Mouse (Mus musculus) gastrocnemius, postnatal 10 days (tissue): ENCODE results near the gene Hes6. TPM values are rescaled to one million over a fixed set of nuclear protein-coding genes. Genes with fewer than 3 reads are reported as not detected.

ENCODE experiments used
- DNase-seq: peaks from one replicate; pipeline ENCODE4 v3.0.0; 2021; ENCODE audit warnings: mixed read lengths
- long read RNA-seq, 2 experiments: library from polyadenylated mRNA; stranded (forward); transcript quantifications; one replicate each; pipeline ENCODE4 v2.0.0; 2021
- total RNA-seq, 2 experiments: library from RNA; stranded (reverse); gene quantifications; 2 replicates each; pipeline ENCODE4 v1.2.3; 2021

The Hes6 gene
- 10 to 100 TPM; 19.8 to 21.4 TPM for total RNA-seq
- long read RNA-seq, experiment 1, transcript Hes6-201 (4 exons, 1,335 nt) = major isoform, 26 of 33 reads
- long read RNA-seq, experiment 1, partial matches to known transcripts = 1 of 33 reads
- long read RNA-seq, experiment 1, other reads (novel, unspliced or antisense) = 4 of 33 reads
- long read RNA-seq, experiment 2, transcript Hes6-201 (4 exons, 1,335 nt) = major isoform, 30 of 33 reads
- long read RNA-seq, experiment 2, partial matches to known transcripts = 0 of 33 reads
- long read RNA-seq, experiment 2, other reads (novel, unspliced or antisense) = 2 of 33 reads

- DNase-seq = peak; percentile 88
Measured at GRCm38 (mm10) chr1:91413898-91414594, at the start of gene Hes6. TSS of gene Hes6 (minus strand) at chr1:91414038.

- no peak for DNase-seq
Measured at GRCm38 (mm10) chr1:91463336-91463995, 49.6 kb upstream of the Hes6 start.

- DNase-seq = no peak
Measured at GRCm38 (mm10) chr1:91460564-91460963, 46.7 kb upstream of the Hes6 start.

DNA sequence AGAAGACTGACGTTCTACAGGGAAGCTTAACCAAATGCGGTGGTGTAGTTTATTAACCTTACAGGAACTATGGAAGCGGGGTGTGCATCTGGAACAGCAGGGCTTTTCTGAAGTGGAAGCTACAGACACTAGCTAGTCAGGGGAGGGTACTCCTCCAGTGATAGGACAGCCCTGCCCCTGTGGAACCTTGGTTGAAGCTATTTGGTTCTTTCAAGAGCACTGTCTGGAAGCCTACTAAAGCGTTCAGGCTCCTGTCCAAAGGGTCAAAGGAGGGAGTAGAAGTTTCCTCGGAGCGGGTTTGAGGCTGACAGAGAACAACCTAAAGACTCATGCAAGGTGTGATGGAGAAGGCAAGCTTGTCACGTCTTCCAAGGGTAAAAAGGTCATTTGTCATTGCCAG is 46.2 kb upstream of the Hes6 start:
- no peak for DNase-seq

DNA sequence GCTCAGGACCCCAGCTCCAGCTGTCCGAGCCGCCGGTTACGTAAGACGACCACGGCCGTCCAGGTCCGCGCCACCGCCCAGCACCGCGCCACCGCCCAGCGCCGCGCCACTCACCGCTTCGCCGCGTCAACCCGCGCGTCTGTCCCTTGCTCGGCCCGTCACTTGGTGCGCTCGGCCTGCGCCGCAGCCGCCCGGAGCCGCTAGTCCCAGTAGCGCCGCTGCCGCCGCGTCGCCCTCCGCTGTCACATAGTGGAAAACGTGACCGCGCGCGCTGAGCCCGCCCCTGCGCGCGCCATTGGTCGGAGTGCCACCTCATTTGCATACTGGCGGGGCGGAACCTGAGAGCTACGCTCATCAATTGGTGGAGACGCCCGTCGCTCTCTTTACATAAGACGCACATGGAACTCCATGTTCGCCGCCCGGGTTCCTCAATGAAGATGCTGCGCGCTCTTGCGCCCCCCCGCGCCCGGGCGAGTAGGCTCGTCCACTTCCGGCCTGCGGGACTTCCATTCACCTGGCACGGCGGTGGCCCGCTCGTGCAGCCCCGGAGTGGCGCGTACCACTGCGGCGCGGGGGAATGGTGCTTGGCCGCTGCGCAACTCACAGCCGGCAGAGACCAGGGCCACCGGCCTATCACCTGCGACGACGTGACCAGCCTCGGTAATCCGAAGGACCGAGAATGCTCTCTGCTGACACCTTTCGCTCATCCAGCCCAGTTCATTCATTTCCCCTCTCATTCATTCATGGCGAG is 45.4 kb upstream of the Hes6 start, which contains the start of gene Per2:
Per2 (minus strand) TSS at position 266 of the 751 bp plus-strand sequence.
- DNase-seq = peak; percentile 97

- DNase-seq = no peak
Measured at GRCm38 (mm10) chr1:91458223-91458861, 44.5 kb upstream of the Hes6 start.

DNA sequence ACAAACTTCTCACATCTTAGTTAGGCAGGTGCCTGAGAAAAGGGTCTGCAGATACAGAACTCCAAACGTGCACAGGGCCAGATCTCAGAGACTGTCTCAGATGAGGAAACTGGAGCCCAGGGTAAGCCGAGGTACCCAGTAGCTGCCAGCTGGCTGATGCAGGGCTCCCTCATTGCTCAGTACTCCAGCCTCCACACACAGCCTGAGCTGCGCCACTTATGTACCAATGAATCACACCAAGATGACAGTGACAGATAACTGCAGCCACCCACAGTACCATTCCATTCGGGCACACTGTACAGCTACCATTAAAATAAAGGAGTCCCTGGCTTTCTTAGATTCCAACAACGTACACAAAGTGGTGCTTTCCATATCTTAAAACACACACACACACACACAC is 43.9 kb upstream of the Hes6 start:
- DNase-seq = no peak

DNA sequence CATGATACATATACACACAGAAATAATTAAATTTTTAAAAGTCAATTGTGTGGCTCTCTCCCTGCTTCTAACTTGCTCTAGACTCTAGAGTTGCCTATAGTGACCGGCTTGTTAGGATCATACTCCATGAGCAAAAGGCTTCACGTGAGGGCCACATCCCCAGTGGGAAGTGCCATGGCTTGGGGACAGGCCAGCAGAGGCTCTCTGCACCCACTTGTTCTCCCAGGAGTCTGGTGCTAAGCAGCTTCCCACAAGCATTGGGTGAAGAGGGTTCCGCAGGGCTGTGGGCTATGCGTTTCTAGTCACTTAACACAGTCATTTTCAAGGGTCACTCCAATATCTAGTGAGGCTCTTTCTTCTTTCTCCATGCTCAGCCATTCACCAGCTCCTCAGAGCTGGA is 43.3 kb upstream of the Hes6 start:
- DNase-seq = no peak

GRCm38 (mm10) chr1:91456301-91456801 is 42.5 kb upstream of the Hes6 start:
- no peak for DNase-seq

DNA sequence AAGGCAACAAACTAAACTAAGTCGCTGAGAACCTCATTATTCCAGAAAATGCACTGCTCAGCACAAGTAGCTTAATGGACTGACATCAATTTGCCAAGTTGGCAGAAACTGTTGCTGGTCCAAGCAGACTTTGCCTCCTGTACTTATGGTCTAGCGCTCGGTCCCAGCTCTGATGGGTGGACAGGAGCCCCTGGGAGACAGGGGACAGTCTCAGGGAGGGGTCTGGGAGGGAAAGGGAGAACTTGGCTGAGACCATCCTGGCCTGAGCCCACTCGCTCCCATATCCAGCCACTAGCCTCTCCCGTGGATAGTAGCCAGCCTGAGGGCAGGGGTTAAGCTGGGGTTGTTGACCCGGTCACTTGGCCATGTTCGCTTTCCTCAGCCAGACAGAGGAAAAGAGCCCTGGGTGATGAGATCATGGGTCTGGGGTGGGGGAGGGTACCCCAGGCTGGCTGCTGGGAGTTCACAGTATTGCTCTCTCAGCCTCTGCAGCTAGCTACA is 41.9 kb upstream of the Hes6 start:
- DNase-seq = peak; percentile 47

DNA sequence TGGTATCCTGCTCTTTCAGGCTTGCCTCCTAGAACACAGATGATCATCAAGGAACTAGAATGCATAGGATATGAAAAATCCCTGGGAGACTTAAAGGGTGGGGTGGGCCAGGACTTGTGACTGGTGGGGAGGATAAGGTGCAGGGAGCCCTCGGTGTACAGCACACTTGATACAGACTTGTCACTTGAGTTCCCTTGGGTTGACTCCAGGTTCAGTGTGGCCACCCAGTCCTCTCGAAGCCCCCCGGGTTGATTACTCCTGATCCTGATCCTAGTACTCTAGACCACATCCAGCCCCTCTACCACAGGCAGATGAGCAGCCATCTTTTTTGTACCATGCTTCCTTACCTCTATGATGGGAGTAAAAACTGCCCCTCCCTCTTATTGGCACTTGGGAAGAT is 41.1 kb upstream of the Hes6 start:
- no peak for DNase-seq

DNA sequence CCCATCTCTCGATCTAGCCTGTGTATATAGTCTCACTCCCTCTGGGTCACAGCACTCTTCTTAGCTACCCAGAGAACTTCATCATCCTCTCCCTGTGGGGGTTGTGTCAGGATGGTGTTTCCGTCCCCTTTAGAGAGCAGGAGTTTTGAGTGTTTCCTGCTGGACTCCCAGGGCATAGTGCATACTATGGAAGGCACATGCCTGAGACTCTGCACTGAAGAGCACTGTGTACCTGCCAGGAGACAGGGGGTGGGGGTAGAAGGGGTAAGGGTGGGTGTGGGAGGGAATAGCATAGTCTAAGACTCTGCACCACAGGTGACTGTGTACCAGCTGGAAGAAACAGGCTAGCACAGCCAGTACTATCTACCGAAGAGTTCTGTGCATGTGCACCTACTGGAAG is 40.5 kb upstream of the Hes6 start:
- DNase-seq = no peak

GRCm38 (mm10) chr1:91453932-91454331 is 40.1 kb upstream of the Hes6 start:
- DNase-seq = no peak

DNA sequence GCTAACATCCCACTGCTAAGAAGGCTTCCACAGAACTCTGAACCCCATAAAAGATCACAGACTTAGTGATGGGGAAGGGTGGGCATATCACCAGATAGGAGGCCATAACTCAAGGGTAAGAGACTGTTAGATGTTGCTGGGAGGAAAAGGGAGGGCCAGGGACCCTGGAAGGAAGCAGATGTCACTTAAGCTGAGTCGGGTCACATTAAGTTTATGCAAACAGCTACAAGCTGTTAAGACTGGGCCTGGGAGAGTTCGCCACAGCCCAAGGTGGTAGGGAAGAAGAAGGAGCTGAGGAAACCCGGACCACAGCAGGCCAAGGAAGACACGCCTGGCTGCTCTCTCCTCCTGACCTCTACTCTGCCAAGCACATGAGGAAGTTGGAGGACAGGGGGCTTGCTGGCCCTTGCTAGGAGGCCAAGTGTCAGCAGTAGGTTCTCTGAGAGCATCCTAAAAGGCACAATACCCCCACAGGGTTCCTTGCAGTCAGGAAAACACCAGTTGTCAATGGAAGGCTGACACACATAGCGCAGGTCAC is 37.8 kb upstream of the Hes6 start:
- no peak for DNase-seq

GRCm38 (mm10) chr1:91450851-91451250 is 37.0 kb upstream of the Hes6 start:
- peak; percentile 44 for DNase-seq

DNA sequence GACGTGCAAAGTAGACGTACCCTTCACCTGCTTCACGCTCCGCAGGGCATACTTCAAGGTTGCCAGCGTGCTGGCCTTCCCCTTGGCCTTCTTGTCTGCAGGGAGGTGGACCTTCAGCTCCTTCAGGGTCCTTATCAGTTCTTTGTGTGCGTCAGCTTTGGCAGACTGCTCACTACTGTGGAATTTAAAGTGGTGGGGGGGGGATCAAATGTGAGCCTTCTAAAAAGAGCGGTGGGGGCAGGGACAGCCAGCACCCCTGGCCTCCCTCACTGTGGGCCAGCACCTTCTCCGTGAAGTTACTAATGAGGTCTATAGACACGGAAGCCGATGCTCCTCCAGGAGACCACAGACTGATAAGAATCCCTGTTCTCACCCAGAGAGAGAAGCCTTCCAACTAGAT is 34.9 kb upstream of the Hes6 start:
- no peak for DNase-seq

DNA sequence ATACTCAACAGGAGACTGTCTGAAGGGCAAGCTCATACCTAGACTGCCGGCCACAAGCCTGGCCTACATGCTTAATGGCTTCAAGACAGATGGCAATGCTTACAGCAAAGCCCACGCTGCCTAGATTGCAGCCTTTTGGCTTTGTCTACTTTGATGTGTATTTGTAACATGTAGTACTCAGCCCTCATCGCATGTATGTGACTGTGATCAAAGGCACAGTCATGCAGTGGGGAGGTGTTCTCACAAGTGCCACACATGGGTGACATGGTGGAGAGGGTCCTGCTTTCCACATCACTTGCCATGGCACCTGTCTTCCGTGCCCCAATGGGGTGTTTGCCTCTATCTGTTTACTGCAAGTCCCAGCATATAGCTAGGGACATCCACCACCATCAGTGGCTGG is 32.7 kb upstream of the Hes6 start:
- no peak for DNase-seq

DNA sequence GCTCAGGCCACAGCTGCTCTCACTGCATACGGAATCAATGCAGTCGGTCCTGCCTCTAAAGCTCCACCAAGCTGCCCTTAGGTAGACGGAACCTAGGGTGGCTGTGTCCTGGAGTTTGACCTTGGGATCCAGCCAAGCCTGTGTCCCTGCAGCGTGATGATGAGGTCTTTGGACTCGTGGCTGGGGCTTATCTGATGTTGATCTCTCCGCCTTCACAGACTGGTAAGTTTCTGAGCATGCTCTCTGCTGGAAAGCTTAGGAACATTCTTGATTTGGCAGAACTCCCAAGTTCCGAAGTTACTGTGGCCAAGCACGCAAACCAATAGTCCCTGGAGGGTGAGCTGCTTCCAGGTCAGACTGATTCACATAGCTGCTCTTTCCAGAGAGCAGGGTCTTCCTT is 32.2 kb upstream of the Hes6 start:
- no peak for DNase-seq

DNA sequence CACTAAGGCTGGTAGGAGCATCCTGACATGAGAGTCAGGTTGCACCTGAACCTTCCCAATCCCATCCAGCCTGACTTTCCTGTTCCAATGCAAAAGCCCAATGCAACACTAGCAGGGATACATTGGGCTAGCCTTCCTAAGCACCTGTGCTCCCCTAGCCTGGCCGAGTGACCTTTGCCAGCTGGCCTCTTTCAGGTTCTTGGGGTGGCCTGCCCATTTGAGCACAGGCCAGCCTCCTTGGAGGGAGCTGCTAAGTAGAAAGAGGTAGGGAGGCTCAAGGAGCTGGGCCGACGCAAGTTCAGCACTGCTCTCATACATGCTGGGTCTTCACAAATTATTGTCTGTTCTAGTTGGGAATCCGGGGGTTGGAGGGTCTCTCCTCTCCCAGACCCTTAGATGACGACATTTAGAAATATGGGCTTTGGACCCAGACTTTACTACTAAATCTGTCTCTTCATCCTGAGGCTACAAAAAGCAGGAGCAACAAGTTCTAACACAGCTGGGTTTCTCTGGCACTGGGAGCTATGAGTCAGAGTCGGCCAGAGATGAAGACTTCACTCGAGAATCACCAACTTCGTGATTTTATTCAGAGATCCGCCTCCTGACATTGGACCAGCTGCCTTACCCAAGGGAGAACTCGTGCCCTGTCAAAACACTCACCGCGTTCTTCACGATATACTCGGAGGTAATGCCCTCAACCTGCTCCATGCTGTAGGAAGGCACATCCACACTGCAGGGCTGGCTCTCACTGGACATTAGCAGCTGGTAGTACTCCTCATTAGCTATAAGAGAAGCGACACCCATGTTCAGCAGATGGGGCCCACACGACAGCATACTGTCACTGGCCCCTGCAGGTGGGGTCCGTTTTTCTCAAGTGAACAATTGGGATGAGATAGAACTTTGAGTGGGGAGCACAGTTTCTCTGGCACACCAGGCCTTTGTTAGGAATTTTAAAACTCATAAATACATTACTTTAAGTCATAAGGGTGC is 31.3 kb upstream of the Hes6 start:
- DNase-seq = no peak

DNA sequence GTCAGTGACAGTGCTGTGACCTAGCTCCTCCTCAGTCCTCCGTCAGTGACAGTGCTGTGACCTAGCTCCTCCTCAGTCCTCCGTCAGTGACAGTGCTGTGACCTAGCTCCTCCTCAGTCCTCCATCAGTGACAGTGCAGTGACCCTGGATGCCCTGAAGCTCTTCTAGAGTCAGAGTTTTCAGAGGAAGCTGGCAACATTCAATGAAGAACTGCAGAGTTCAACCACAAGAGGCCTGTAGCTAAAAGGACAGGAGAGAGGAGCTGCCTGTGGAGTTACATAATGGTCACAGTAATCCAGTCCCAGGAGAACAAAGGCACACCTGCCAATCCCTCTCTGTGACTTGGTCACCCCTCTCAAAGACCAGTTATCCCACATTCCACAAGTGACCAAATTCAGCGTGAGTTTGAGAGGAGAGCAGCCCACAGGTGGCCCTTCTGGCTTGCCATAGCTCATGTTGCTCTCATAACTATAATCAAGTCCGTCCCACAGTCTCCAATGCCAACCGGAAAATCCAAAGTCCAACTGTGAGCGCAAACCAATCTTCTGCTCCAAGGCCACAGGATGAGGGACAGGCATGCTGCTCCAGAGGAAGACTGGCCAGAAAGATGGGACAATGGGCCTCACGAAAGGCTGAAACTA is 28.6 kb upstream of the Hes6 start:
- DNase-seq = no peak
